8 mouse cellular contexts compared by ENCODE assay signal in genomic region chr9:120570741-120571592, GRCm38 (mm10). TPM values are rescaled to one million over a fixed set of nuclear protein-coding genes. Genes with fewer than 3 reads are reported as not detected.
DNase-seq lines count a peak whose midpoint lies in the region; ATAC-seq lines count a peak whose summit lies in the region.

Gene Rpl14, plus strand, starts transcription at chr9:120571444.

- peak within 1 kb of the TSS; percentile 96 for H3K4me2 ChIP-seq in heart, embryonic 13.5 days
- peak within 1 kb of the TSS; percentile 88 for H3K4me2 ChIP-seq in liver, embryonic 13.5 days
- H3K4me2 ChIP-seq in stomach, embryonic 16.5 days (ENCODE audit: low read depth, low read length) = peak within 1 kb of the TSS; percentile 95

- peak; percentile 97 for DNase-seq in CD4-positive helper T cell, adult 2 months (ENCODE audit: low read depth, low spot score)
- DNase-seq in brain, embryonic 18.5 days (ENCODE audit: low read depth, low spot score) = peak; percentile 89
- DNase-seq in kidney, postnatal 14 days = peak; percentile 98
- peak; percentile 98 for DNase-seq in liver, embryonic 13.5 days
- DNase-seq in neural tube, embryonic 10.5 days (ENCODE audit: extremely low spot score, low spot score) = peak; percentile 99

- peak; percentile 90 for ATAC-seq in erythroid progenitor cell, adult 5-6 weeks (replicated peaks; ENCODE audit: low FRiP score, poor library complexity, severe bottlenecking)
- peak; percentile 93 for ATAC-seq in heart, embryonic 13.5 days (ENCODE audit: extremely low read depth, insufficient number of reproducible peaks, low FRiP score, low TSS enrichment)
- peak; percentile 91 for ATAC-seq in liver, embryonic 13.5 days (ENCODE audit: low read depth)
- peak; percentile 97 for ATAC-seq in stomach, embryonic 16.5 days (ENCODE audit: insufficient read depth, low FRiP score)

- H3K27me3 ChIP-seq in heart, embryonic 13.5 days (replicated peaks) = no peaks in the 10 kb centered on the region
- H3K27me3 ChIP-seq in liver, embryonic 13.5 days = no peaks in the 10 kb centered on the region
- H3K27me3 ChIP-seq in stomach, embryonic 16.5 days (ENCODE audit: control insufficient read depth, insufficient read depth, low read length) = no peaks in the 10 kb centered on the region

- peak within 1 kb of the TSS; percentile 82 for H3K27ac ChIP-seq in heart, embryonic 13.5 days (replicated peaks)
- peak within 1 kb of the TSS; percentile 87 for H3K27ac ChIP-seq in liver, embryonic 13.5 days
- H3K27ac ChIP-seq in stomach, embryonic 16.5 days (ENCODE audit: low read length) = peak within 1 kb of the TSS; percentile 77

- no peaks in the 10 kb centered on the region for H3K9me3 ChIP-seq in heart, embryonic 13.5 days
- H3K9me3 ChIP-seq in liver, embryonic 13.5 days (replicated peaks) = 0 out of 2 replicates have a peak, but pooled peaks cover 2% of the 10 kb centered on the region
- H3K9me3 ChIP-seq in stomach, embryonic 16.5 days (replicated peaks; ENCODE audit: control insufficient read depth, low read length) = no peaks in the 10 kb centered on the region

- H3K9ac ChIP-seq in heart, embryonic 13.5 days = peak within 1 kb of the TSS; percentile 98
- peak within 1 kb of the TSS; percentile 90 for H3K9ac ChIP-seq in liver, embryonic 13.5 days
- H3K9ac ChIP-seq in stomach, embryonic 16.5 days (ENCODE audit: low read length) = peak within 1 kb of the TSS; percentile 95

- H3K36me3 ChIP-seq in heart, embryonic 13.5 days = peaks cover 38% of the 10 kb centered on the region
- H3K36me3 ChIP-seq in liver, embryonic 13.5 days = peaks cover 42% of the 10 kb centered on the region
- peaks cover 27% of the 10 kb centered on the region for H3K36me3 ChIP-seq in stomach, embryonic 16.5 days (ENCODE audit: control insufficient read depth, insufficient read depth, low read length)

- peak within 1 kb of the TSS; percentile 92 for H3K4me3 ChIP-seq in heart, embryonic 13.5 days
- peak within 1 kb of the TSS; percentile 86 for H3K4me3 ChIP-seq in liver, embryonic 13.5 days (replicated peaks)
- H3K4me3 ChIP-seq in stomach, embryonic 16.5 days (replicated peaks; ENCODE audit: low read length) = peak within 1 kb of the TSS; percentile 96

- WGBS in heart, embryonic 13.5 days = 3% methylated on average over 41 of the region's 43 CpGs
- 4% methylated on average over 40 of the region's 43 CpGs for WGBS in liver, embryonic 13.5 days (ENCODE audit: insufficient replicate concordance)
- 5% methylated on average over 43 of the region's 43 CpGs for WGBS in stomach, embryonic 16.5 days

- H3K4me1 ChIP-seq in heart, embryonic 13.5 days = peaks cover 22% of the 10 kb centered on the region
- H3K4me1 ChIP-seq in liver, embryonic 13.5 days (replicated peaks) = peaks cover 82% of the 10 kb centered on the region
- peaks cover 13% of the 10 kb centered on the region for H3K4me1 ChIP-seq in stomach, embryonic 16.5 days (ENCODE audit: control insufficient read depth, insufficient read depth, low read length)

RNA-seq across cellular contexts. Expression of gene Rpl14, which starts in this region (rescaled TPM):
- total RNA-seq in erythroid progenitor cell, adult 5-6 weeks (2015; ENCODE audit: low replicate concordance) = 526 and 549 TPM in 2 replicates
- total RNA-seq in erythroid progenitor cell, adult 5-6 weeks (2017; ENCODE audit: low replicate concordance) = 375 and 420 TPM in 2 replicates
- 425 and 468 TPM in 2 replicates for polyA plus RNA-seq in heart, embryonic 13.5 days (2015; fragmentation: Nextera tagmentation; extraction: Ambion mirVana)
- polyA plus RNA-seq in liver, embryonic 13.5 days (2015; fragmentation: Nextera tagmentation; extraction: Ambion mirVana) = 604 and 678 TPM in 2 replicates
- 689 and 823 TPM in 2 replicates for polyA plus RNA-seq in stomach, embryonic 16.5 days (2015; fragmentation: Nextera tagmentation; extraction: Ambion mirVana)

Comparison
In these comparisons a context has a peak if more than half of its experiments do, and no peak if none do; other contexts are left out.
1. Peak in every context shown above with its lines: DNase-seq, ATAC-seq, H3K4me3 ChIP-seq and H3K27ac ChIP-seq.